Mouse (Mus musculus) left cerebral cortex, postnatal 25 days (tissue): ENCODE measurements at regions not wholly inside any gene's neighbourhood (a gene's known extent, or its start where the extent isn't known, plus 50 kb on each side); places are given as distances from the start of the nearest gene placed in this dataset.

Experiments
- DNase-seq, 2 experiments: peaks; one replicate each; pipeline ENCODE4 v3.0.0; 2022; ENCODE audit warnings: low spot score in 2 of 2, mixed read lengths in 1 of 2
- intact Hi-C: fragments of 180-260 bp; cut with DNase I; formaldehyde crosslinking; loops from one replicate; pipeline ENCODE4 v1.15.1; 2025

- no peak for DNase-seq
- intact Hi-C loops = no loop called here
These were observed 53.3 kb downstream of the Fos start for GRCm38 (mm10) chr12:85527011-85527410.

- no peak for DNase-seq
- intact Hi-C loops = loop anchor here (2.0 kb wide), 1 partner anchor 21 kb away; no protein-coding TSS in a partner anchor
These were observed 57.9 kb downstream of the Fos start for GRCm38 (mm10) chr12:85531638-85532037.

- no peak for DNase-seq
These were observed 58.5 kb downstream of the Fos start for GRCm38 (mm10) chr12:85532221-85532612.

GRCm38 (mm10) chr12:85532613-85533460 is 59.1 kb downstream of the Fos start:
- DNase-seq = peak; percentile 39 to 47
- intact Hi-C loops = no loop called here

More at GRCm38 (mm10) chr12:85532221-85532612, 58.5 kb downstream of the Fos start:
- intact Hi-C loops = no loop called here

GRCm38 (mm10) chr12:85533603-85534002 is 59.9 kb downstream of the Fos start:
- intact Hi-C loops = no loop called here
- no peak for DNase-seq

- intact Hi-C loops = no loop called here
- DNase-seq = no peak
These were observed 59.4 kb upstream of the Jdp2 start for GRCm38 (mm10) chr12:85539423-85539822.

- peak in 1 of 2 experiments; percentile 31 for DNase-seq
- intact Hi-C loops = no loop called here
These were observed 57.7 kb upstream of the Jdp2 start for GRCm38 (mm10) chr12:85541153-85541552.

- no peak for DNase-seq
- intact Hi-C loops = no loop called here
These were observed 55.9 kb upstream of the Jdp2 start for GRCm38 (mm10) chr12:85542881-85543280.

GRCm38 (mm10) chr12:85543520-85543919 is 55.3 kb upstream of the Jdp2 start:
- no peak for DNase-seq
- intact Hi-C loops = no loop called here

GRCm38 (mm10) chr12:85544801-85545200 is 54.0 kb upstream of the Jdp2 start:
- intact Hi-C loops = no loop called here
- no peak for DNase-seq

GRCm38 (mm10) chr12:85545718-85546117 is 53.1 kb upstream of the Jdp2 start:
- no peak for DNase-seq

GRCm38 (mm10) chr12:85548076-85548475 is 50.8 kb upstream of the Jdp2 start:
- intact Hi-C loops = no loop called here

More at GRCm38 (mm10) chr12:85545718-85546117, 53.1 kb upstream of the Jdp2 start:
- intact Hi-C loops = no loop called here

More at GRCm38 (mm10) chr12:85548076-85548475, 50.8 kb upstream of the Jdp2 start:
- no peak for DNase-seq
